Mouse (Mus musculus) cerebral cortex, adult 2 months (tissue): ENCODE measurements around the gene Pnrc2.

Source experiments
- WGBS: fragments of 180-500 bp; shearing (Covaris S2); methylation state at CpG from one replicate; pipeline ENCODE4 v1.1.7; 2018; 5-methylcytosine and 5-hydroxymethylcytosine counted together

Pnrc2 gene

GRCm38 (mm10) chr4:135892884-135893283, 19.2 kb upstream of the Pnrc2 start:
- 68% methylated on average over 4 of the region's 4 CpGs for WGBS

DNA sequence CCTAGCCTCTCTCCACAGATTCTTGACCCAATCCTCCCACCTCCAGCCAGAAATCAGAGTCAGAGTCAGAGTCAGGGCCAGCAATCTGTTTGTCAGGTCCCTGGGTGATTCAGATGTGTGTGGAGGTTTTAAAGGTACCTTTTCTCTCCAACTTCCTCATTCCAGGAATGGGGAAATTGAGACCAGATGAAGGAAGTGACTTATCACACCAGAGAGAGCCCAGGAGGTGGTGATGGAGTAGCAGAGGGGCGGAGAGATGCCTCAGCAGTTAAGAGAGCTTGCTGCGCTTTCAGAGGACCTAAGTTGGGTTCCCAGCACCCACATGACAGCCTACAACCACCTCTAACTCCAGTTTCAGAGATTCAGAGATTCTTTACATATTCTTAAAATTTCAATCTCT, 17.9 kb upstream of the Pnrc2 start:
- 93% methylated on average over 2 of the region's 2 CpGs for WGBS

DNA sequence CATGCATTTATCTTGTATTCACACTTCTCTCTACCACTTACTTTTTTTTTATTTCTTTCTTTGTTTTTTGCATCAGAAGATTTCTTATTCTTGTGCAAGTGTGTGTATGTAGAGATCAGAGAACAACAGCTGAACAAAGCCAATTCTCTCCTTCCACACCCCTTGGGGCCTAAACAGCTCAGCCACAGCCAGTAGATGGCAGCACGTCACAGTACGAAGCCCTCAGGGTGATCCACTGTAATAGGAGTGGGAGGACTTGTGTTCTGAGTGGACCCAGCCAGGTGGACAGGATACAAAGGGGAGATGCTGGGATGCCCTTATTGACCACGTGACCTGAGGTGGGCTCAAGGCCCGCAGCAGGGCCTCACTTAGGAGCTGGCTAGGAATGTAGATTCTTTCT, 16.2 kb upstream of the Pnrc2 start:
- 5% methylated on average over 4 of the region's 4 CpGs for WGBS

- WGBS = 87% methylated on average over 7 of the region's 7 CpGs
Measured at GRCm38 (mm10) chr4:135889146-135889883, 15.7 kb upstream of the Pnrc2 start.

GRCm38 (mm10) chr4:135888448-135889057, 14.9 kb upstream of the Pnrc2 start:
- 95% methylated on average over 24 of the region's 24 CpGs for WGBS

DNA sequence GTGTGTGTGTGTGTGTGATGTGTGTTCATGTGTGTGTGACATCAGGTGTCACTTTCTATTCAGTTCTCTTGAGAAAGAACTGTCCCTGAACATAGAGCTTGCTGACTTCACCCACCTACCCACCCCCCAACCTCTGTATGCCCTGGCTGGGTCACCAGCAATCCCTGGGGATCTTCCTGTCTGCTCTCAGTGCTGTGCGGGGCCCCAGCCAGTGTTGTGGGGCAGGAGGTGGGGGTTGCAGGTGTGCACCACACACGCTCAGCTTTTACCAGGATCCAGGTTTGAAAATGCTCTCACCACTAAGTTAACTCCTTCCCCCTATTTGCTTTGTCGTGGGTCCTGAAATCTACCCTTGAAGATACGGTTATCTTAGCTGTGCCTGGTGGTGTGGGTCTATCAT, 12.5 kb upstream of the Pnrc2 start:
- 89% methylated on average over 4 of the region's 4 CpGs for WGBS

GRCm38 (mm10) chr4:135885676-135886075, 12.0 kb upstream of the Pnrc2 start:
- WGBS = 93% methylated on average over 12 of the region's 12 CpGs

DNA sequence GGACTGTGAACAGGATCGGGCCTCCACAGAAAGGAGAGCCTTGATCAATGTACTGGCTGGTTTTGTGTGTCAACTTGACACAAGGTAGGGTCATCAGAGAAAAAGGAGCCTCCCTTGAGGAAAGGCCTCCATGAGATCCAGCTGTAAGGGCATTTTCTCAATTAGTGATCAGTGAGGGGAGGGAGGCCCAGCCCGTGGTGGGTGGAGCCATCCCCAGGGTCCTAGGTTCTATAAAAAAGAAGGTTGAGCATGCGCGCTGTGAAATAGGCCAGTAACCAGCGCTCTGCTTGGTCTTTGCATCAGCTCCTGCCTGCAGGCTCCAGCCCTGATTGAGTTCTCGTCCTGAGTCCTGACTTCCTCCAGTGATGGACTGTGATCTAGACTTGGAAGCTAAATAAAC, 10.9 kb upstream of the Pnrc2 start:
- 77% methylated on average over 6 of the region's 6 CpGs for WGBS

GRCm38 (mm10) chr4:135883881-135884516, 10.3 kb upstream of the Pnrc2 start:
- WGBS = 79% methylated on average over 7 of the region's 7 CpGs

DNA sequence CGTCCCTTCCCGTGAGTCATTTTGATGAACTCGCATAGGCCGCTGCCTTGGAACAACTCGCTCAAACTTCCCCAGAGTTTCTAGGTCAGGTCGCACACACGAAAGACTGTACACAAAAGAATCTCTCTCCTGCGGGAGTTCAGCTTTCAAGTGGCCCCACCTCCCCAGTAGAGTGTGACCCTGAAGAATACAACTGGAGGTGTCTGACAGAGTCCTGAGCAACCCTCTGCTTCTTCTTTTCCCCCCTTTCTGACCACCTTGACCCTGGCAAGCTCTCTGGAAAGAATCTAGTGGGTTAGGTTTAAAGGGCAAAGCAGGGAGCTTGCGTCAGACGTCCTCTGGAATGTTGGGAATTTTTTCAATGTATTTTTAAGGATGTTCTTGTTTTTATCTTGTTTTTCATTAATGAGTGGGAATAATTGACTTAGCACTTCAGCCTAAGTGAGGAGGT, 9.8 kb upstream of the Pnrc2 start:
- 62% methylated on average over 10 of the region's 10 CpGs for WGBS

DNA sequence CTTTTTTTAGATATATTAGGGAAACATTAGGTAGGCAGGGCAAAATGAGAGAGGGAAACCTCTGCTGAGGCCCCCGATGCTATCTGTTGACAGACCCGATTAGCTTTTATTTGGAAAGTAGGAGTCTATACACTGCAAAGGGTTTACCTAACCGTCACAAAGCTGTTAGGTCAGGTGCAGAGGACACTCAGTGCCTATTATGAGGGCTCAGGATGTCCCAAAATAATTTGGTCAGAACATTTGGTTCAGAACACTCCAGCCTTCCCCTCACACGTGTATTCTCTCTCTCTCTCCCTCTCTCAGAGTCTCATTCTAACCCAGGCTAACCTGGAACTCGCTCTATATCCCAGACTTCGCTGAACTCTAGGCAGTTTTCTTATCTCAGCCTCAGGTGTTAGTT, 8.4 kb upstream of the Pnrc2 start:
- 86% methylated on average over 6 of the region's 6 CpGs for WGBS

DNA sequence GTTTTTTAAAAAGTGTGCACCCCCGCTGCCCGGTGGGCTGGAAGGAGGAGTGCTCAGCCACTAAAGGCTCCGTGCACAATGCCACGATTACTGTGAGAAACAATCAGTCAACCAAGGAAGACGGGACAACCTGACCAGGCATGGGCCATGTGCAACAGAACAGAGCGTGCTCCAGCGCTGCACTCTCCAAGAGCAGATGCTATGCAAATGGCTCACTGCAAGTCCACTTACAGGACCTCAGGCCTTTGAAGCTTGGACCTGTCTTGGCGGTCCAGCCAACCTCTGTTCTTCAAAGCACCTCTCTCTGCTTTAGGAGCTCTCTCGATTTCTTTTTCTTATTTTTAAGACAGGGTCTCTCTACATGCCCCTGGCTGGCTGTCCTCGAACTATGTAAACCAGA, 6.9 kb upstream of the Pnrc2 start:
- 96% methylated on average over 10 of the region's 10 CpGs for whole genome bisulfite sequencing

- WGBS = 96% methylated on average over 6 of the region's 6 CpGs
Measured at GRCm38 (mm10) chr4:135880018-135880417, 6.4 kb upstream of the Pnrc2 start.

GRCm38 (mm10) chr4:135879021-135879420, 5.4 kb upstream of the Pnrc2 start:
- 73% methylated on average over 6 of the region's 6 CpGs for WGBS

- WGBS = 66% methylated on average over 2 of the region's 2 CpGs
Measured at GRCm38 (mm10) chr4:135877742-135878141, 4.1 kb upstream of the Pnrc2 start.

- under 1% methylated on average over 16 of the region's 16 CpGs for WGBS
Measured at GRCm38 (mm10) chr4:135876583-135877020, 3.0 kb upstream of the Pnrc2 start.

- 7% methylated on average over 9 of the region's 9 CpGs for WGBS
Measured at GRCm38 (mm10) chr4:135875991-135876582, 2.4 kb upstream of the Pnrc2 start.

DNA sequence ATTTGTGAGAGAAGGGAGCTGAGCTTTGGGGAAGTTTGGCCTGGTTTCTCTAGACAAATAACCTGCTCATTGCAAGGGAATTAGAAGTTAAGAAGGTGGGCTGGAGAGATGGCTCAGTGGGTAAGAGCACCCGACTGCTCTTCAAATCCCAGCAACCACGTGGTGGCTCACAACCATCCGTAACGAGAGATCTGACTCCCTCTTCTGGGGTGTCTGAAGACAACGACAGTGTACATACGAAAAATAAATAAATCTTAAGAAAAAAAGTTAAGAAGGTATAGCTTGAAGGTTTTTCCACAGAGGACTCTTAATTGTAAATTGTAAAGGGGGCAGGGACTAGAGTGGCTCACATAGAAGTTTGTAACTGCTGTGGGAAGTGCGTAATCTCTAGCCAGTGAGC, 1.9 kb upstream of the Pnrc2 start:
- 30% methylated on average over 7 of the region's 7 CpGs for WGBS

- WGBS = 69% methylated on average over 10 of the region's 10 CpGs
Measured at GRCm38 (mm10) chr4:135874564-135875535, 1.2 kb upstream of the Pnrc2 start.

GRCm38 (mm10) chr4:135872589-135873391, 860 bp downstream of the Pnrc2 start:
- 3% methylated on average over 17 of the region's 17 CpGs for WGBS
